Mouse (Mus musculus) CD4-positive helper T cell, adult 2 months (primary cell): ENCODE data around the gene Lrrk2.
A peak's percentile ranks its signal among the peaks of the same experiment; 100 is the strongest.

Experiments
- DNase-seq: peaks from one replicate; pipeline ENCODE4 v3.0.0-alpha.2; 2012; ENCODE audit warnings: low read depth, missing footprints, low spot score

Gene Lrrk2

DNA sequence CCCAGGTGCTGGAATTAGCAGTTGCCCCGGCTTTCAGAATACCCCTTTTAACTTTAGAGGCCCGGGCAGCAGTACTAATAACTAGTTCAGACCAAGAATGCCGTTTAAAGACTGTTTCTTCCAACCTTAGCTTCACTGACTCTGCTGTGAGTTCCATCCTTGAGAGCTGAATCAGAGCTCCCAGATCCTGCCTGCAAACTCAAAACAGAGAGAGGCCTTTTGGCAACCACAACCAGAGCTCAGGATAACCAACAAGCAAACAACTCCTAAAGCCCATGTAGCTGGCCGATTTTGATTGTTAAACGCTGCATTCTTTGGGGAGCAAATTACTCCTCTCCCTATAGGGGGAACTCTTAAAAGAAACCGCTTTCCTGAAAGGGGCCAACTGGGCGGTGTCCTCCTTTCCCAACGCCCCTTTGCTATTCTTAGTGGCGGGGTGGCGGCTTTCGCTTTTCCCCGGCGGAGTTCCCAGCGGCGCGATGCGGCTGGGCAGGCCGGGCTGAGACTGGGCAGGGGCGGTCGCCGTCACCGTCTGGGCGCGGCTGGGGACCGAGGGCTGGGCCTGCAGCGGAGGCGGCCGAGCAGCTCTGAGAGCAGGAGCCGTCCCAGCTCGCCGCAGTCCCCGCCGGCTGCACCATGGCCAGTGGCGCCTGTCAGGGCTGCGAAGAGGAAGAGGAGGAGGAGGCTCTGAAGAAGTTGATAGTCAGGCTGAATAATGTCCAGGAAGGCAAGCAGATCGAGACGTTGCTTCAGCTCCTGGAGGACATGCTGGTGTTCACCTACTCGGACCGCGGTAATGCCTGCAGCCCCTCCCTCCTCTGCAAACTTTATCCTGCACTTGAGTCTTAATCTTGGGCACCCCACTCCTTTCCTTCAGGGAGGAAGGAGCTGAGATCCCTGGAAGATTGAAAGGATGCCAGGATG is at the start of gene Lrrk2:
Lrrk2 (plus strand) TSS at position 531 of the 924 bp plus-strand sequence.
- DNase-seq: peak; percentile 23

DNA sequence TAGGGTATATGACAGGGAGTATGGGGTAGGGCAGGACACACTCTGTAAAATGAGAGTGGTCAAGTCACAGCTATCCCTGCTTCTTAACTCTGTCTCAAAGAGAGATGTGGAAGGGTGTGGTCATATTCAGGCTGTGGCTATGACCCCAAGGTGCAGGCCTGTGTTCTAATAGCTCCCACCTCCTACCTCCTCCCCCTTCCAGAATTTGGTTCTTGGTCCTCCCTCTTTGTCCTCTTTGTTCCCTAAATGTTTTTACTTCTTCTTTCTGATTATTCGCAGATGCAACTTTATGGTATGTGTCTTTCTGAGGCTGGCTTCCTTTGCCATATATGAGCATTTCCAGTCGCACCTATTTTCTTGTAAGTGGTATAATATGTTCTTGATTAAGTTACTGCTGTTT is 48.5 kb upstream of the Lrrk2 start:
- no peak for DNase-seq

DNA sequence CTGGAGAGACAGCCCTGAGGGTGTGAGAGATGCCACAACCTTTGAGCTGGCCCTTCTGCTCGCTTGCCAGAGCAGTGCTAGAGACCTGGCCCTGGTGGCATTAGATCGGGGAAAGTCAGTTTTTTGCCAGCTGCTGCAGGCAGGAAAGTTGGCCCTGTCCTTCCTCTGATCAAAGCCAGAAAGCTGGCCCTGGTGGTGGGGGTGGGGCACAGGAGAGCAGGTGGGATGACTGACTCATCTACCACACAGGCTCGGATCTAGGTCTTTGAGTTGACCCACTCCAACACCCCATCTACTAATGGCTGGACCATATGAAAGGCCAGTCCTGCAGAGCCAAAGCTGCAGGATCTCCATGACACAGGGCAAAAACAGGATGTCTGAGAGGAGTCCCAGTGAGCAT is 43.8 kb upstream of the Lrrk2 start:
- no peak for DNase-seq

DNA sequence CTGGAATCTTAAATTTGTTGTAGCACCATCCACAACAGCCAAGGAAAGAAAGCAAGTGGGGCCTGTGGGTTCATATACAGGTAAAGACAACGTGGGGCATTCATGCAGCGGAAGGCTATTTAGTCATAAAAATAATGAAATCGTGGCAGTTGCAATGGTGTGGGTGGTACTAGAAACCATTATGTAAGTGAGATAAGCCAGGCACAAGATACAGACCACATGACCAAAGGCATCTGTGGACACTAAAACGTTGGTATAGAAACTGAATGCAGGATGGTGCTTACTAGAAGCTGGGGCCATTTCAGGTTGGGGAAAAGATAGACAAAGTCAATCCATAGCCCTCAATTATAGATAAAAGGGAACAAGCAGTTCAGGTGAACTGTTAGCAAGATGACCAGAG is 40.5 kb upstream of the Lrrk2 start:
- no peak for DNase-seq

DNA sequence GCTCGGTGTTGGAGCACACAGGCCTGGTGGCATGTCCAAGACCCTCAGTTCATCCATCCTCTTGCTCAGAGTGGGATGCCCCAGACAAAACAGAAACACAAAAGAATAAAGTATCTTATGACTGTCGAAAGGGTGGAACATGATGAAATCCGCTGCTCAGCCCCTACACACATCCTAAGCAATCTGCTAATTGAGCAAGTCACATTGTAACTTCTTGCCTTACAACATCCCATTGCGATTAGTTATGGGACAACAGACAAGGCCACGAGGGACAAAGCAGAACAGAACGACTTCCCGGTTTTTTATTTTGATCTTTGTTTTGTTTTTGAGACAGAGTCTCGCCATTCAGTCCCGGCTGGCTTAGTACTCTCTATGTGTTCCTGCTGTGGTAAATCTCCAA is 39.9 kb upstream of the Lrrk2 start:
- no peak for DNase-seq

DNA sequence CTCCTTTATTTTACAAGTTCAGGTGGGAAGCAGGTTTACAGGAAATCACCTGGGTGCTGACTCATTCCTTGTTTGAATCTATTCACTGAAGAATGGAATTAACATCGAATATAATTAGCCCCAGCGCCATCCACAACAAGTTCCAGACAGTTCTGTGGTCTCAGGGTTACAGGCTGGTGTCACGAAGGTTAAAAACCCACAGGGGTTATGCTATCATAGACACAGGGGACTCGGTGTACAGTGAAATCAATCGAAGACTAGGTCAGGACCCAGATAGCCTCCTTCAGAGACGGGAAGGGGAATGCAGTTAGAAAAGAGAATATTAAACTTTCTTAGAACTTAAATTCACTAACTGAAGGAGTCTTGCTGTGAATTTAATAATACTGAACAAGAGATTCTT is 39.2 kb upstream of the Lrrk2 start:
- DNase-seq: no peak

DNA sequence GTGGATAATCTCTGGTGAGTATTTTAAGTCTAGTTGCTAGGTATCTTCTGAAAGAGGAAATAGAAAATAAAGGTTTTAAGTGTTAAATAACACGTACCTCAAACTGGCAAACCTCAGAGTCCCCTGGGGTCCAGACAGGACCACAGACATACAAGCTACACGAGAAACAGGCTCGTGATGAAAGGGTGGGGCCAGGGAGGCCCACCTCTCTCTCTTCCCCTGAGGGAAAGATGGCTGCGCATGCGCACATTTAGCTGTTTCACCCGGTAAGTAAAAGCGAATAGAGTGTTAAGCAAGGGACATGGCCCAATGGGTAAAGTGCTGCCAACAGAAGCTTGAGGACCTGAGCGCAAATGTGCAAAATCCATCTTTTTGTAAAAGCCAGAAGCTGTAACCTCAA is 38.7 kb upstream of the Lrrk2 start:
- DNase-seq: no peak

DNA sequence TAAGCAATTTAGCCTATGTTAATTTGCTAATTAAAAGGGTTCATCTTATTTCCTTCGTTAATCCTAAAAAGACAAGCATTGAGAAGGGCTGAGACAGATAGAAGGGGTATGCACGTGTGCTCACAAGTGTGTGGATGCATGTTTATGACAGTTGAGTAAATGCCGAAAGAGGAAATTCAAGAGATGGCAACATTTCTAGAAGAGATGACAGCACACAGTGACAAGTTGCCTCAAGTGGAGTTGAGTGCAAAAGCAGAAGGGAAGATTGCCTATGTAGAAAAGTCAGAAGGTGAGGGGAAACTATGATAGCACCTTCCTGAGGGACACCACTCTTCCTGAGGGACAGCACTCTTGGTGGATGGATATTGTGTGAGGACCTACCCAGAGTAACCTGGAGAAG is 31.3 kb upstream of the Lrrk2 start:
- no peak for DNase-seq

DNA sequence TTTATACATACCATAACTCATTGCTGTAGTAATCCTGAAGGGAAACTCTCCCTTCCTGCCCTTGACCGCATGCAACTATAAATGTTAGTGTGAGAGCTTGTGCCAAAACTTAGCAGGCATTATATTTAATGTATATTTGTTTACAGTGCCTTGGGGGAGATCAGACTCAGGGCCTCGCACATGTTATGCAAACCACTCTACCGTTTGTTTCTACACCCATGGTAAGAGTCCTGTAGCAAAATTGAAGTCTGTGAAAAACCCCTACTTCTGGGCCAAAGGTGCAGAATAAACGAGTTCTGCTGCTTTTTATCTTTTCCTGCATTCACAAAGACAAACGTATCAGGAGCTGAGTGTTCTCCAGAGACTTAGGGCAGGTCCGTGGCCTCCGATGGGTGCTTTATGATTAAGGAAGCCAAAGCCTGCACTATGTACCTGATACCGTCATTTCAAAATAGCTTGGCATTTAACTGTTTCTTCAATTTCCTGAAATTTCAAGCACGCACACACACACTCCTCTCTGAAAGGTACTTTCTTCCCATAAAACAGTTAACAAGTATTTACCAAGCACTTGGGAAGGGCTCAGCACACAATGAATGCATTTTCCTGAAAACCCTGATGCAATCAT is 30.2 kb upstream of the Lrrk2 start:
- DNase-seq: no peak

DNA sequence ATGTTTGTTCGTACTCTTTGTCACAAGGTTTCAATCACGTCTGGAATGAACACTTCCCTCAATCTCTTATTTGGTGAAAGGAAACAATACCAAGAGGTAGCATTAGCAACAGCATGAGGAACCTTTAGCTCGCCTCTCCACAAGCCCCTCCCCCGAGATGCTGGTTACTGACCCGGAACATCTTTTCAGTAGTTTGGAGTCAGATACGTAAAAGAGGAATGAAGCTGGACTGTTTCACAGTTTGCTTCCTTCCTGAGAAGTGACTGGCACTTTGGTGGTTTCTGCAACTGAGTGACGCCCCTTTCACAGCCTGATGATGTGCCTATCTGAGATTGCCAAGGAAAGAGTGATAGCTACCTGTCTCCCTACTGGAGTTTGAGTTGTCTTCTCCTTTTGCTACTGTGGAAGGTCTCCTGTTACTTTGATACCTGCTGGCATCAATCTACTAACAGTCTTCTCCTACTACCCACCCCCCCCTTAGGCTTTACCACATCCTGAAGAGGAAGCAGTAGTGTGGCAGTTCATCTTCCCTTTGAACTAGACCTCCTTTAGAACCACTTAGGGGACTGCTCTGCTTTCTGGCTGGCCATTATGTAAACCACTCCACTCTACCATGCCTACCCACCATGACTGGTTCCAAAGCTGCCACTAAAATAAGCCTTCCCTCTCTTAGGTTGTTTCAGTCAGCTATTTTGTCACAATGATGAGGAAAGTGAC is 29.2 kb upstream of the Lrrk2 start:
- DNase-seq: no peak

DNA sequence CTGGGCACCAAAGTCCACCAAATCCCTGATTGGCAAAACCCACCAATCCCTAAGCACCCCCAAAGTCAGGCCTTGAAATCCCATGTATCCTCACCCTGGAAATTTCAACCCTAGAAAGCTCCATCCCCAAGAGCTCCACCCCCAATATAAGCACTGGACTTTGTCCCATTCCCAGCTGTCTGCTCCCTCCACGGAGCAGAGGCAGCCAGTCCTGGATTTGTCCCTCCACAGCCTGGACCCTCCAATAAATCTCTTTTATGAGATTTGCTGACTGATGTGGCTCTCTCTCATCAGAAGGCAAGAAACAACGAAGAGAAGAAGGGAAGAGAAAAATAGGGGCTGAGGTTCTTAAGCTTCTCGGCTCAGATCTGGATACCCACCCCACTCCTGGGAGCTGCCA is 22.7 kb upstream of the Lrrk2 start:
- DNase-seq: no peak

DNA sequence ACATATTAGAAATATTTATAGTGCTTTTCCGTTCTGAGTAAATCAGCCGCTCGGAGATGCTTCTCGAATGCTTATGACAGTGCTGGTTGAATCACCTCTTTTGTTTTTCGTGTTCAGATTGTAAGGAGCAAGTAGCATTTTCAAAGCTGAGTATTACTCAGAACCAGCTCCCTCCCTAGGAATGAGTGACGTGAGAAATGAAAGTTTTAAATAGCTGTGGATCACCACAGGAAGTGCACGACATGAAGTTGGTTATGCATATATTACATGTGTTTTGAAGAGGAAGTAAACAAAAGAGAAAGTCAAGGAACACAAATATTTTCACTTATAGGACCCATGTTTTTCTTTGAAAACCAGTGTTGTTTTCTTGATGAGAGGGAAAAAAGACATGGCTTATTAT is 21.5 kb upstream of the Lrrk2 start:
- DNase-seq: peak; percentile 21

DNA sequence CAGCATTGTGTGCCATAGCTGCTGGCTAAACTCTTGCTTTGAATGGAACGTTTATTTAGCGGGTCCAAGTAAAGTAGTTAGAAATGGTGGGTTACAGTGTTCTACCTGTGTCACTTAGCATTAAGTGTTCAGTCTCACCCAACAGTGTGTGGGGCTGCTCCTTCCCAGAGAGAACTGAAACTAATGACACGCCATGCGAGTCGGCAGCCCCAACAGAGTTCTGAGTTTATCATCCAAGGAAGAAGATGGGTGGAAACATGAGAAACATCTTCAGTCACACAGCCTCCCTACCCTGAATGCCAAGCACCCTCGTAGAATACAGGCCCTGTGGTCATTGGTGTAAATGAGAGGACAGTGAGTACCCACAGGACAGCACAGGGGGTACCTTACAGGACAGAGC is 14.7 kb upstream of the Lrrk2 start:
- no peak for DNase-seq

DNA sequence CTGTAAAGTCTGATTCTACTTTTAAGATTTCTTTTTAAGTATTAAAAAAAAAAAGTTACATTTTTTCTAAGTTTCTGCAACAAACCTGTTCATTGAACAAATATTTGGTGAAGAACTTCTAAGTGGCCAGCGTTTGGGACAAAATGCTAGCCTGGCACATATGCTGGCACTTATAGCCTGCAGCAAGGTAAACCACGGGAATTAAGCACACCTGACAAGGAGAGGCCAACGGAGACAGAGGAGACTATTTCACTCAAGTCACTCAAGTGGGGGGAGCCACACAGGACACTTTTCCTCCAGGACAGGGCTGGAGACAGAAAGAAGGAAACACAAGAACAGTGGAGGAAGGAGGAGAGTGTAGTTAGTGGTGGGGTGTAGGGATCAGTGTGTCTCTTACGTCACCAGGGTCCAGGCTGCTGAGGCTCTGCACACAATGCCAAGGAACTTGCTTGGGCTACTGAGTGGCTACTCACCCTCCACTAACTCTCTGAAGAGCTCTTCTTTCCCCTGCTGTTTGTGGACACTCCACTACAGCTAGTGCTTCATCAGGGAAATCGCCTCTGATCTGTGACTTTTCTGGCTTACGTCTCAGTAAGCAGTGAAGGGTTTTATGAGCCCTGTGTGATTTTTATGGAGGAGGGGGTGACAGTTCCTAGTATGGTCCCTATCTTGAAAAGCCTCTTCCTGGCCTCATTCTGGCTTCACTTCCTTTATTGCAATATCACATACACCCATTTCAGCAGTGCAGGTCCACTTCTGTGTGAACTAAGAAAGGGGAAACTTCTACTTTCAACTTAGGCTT is 12.5 kb upstream of the Lrrk2 start:
- DNase-seq: no peak

DNA sequence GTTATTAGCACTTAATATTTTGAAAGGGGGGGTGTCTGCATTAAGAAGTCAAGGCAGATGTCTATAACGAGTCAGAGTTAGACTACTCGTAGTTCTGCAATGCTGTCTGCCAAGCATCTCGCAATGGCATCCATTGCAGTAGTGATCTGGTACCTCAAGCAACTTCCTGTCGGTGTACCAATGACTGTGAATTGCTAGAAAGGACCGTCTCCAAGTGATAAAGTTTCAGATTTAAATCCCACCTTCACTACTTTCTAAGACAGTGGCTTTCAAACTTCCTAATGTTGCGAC is 12.0 kb upstream of the Lrrk2 start:
- no peak for DNase-seq

DNA sequence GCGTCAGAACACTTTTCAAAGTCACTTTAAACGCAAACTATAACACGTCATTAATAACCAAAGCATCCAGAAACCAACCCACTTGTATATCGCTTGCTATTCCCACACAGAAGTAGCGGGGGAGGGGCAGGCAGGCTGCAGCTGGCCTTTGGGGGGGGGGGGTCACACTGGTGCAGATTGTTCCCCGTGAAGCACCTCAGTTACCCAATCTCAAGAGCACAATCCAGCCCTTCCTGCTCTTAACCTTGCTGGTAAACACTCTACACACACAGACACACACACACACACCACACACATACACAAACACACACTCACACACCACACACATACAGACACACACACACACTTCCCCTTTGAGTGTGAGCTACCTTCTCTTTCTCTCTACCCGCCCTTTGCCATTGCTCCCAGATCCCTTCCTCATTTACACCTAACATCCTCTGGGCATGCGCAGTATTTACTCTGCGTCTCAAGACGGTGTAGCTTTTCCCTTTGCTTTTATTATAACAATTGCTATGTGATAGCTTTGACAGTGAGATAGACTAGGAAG is 8.3 kb upstream of the Lrrk2 start:
- DNase-seq: no peak

DNA sequence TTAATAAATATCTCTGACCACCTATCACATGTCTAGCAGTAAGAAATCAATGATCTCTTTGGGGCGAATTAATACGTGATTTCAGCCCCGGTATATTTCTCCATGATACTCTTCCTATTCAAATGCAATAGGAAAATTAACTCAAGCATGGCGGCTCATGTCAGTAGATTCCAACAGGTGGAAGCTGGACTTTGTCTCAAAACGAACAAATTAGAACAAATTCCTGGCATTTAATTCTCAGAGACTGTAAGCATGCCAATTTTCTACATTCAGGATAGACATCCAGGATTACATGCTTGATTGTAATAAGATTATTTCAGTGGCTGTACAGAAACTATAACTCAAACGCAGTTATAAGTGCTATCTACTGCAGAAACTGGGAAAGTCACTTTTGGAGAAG is 7.4 kb upstream of the Lrrk2 start:
- no peak for DNase-seq

DNA sequence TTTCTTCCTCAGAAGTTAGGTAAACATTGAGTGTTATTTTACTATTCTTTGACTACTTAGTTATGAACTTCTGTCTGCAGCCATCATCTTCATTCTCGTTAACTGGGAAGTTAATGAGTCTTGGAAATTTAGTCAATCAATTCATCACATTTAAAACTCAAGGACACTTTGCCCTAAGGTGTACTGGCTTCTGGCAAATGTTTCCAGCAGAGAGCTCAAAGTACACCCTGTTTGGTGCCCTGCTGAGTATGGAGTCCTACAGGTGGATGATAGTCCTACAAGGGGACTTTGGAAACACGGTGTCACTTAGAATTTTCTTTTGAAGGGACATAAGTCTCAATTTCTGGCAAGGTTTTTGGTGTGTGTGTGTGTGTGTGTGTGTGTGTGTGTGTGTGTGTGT is 1.8 kb upstream of the Lrrk2 start:
- DNase-seq: no peak

DNA sequence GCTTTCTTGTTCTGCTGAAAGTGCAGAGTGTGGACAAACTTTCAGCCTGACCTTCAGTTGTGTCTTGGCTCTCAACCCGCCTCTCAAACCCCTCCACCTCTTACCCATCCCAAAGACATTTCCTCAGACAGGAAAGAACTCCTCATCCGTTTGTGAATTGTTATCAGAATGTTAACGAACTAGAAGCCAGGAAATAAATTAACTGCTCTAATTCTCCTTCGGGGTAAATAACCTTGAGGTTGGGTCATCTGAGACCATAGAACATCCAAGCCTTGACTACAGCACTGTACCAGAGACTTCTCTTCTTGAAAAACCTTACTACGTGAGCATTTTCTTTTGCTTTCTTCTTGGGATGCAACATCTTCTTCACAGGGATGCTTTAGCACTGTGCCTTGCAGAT is 988 bp upstream of the Lrrk2 start:
- DNase-seq: no peak

DNA sequence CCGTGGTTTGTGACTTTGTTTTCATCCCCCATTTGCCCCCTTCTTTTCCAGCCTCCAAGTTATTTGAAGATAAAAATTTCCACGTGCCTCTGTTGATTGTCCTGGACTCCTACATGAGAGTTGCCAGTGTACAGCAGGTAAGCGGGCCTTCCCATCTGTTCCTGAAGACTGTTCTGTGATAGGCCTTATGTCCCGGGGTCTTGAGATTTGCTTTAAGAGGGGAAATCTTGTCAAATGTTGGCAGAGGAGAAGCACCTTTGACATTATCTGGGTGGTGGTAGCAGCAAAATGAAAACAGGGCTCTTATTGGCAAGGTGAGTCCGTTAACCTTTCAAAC is 562 bp downstream of the Lrrk2 start:
- no peak for DNase-seq

DNA sequence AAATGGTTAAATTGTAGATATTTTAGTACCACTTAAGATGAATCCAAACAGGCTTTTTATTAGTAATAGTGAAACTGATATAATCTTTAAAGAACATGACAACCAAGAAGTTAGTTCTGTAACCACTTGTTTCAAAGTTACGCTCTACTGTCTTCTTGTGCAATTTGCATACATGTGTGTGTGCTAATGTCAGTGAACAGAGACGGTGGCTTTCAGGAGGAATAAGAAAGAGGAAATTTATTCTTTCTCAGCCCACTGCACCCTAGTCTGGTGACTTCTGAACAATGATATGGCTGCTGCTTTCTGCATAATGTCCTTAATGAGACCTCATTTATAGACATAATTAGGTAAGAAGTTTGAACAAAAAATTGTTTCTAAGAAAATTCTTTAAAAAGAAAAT is 7.1 kb downstream of the Lrrk2 start:
- DNase-seq: no peak
